Mouse (Mus musculus) gastrocnemius, adult 2 months (tissue): ENCODE data around the gene Rpl23a. TPM values are rescaled to one million over a fixed set of nuclear protein-coding genes. Genes with fewer than 3 reads are reported as not detected.

Source experiments
- DNase-seq: peaks from one replicate; pipeline ENCODE4 v3.0.0; 2022
- H3K27ac ChIP-seq: fragments of 200-600 bp; 2 replicates; pipeline ENCODE4 v1.8.1; 2022; ENCODE audit warnings: mild to moderate bottlenecking
- H3K4me3 ChIP-seq: fragments of 200-600 bp; 2 replicates; pipeline ENCODE4 v1.8.1; 2022; ENCODE audit warnings: mild to moderate bottlenecking, moderate library complexity
- CTCF ChIP-seq: fragments of 200-600 bp; IDR thresholded peaks from 2 replicates; pipeline ENCODE4 v1.8.1; 2022; ENCODE audit warnings: antibody characterized with exemption, mild to moderate bottlenecking, moderate library complexity
- intact Hi-C: fragments of 180-260 bp; cut with DNase I; formaldehyde crosslinking; loops from one replicate; pipeline ENCODE4 v1.15.1; 2025
- total RNA-seq, 2 experiments: library from RNA; stranded (reverse); gene quantifications; 2 replicates each; pipeline ENCODE4 v1.2.3; 2021

Rpl23a gene
- total RNA-seq, 2 experiments from 2014 or later, result 760 to 970 TPM

GRCm38 (mm10) chr11:78163045-78163444, 20.3 kb downstream of the Rpl23a start:
- intact Hi-C loops, result no loop called here
- Histone ChIP-seq H3K27ac (peak overlapping the region; percentile 87; the same call in 1 of the 2 replicates), H3K4me3 (no peak overlapping the region)
- DNase-seq, result no peak
- TF ChIP-seq CTCF, result no peak

GRCm38 (mm10) chr11:78162504-78162903, 20.9 kb downstream of the Rpl23a start:
- DNase-seq, result peak; percentile 83
- no peak for TF ChIP-seq CTCF
- intact Hi-C loops, result no loop called here
- peak overlapping the region; percentile 87; the same call in 1 of the 2 replicates for H3K27ac ChIP-seq
- no peak overlapping the region for H3K4me3 ChIP-seq

GRCm38 (mm10) chr11:78161968-78162367, 21.4 kb downstream of the Rpl23a start:
- Histone ChIP-seq H3K27ac (peak overlapping the region; percentile 44; the same call in 1 of the 2 replicates), H3K4me3 (no peak overlapping the region)
- no peak for TF ChIP-seq CTCF
- intact Hi-C loops, result no loop called here
- DNase-seq, result no peak

- no peak for TF ChIP-seq CTCF
- no peak overlapping the region for H3K27ac ChIP-seq
- DNase-seq, result no peak
- intact Hi-C loops, result no loop called here
- no peak overlapping the region for H3K4me3 ChIP-seq
Observed at GRCm38 (mm10) chr11:78161169-78161568, 22.2 kb downstream of the Rpl23a start.

GRCm38 (mm10) chr11:78160675-78161074, 22.7 kb downstream of the Rpl23a start:
- intact Hi-C loops, result no loop called here
- TF ChIP-seq CTCF, result no peak
- no peak for DNase-seq
- H3K27ac ChIP-seq, result no peak overlapping the region
- H3K4me3 ChIP-seq, result no peak overlapping the region

GRCm38 (mm10) chr11:78160171-78160570, 23.2 kb downstream of the Rpl23a start:
- no peak overlapping the region for H3K4me3 ChIP-seq
- no peak for TF ChIP-seq CTCF
- H3K27ac ChIP-seq, result no peak overlapping the region
- DNase-seq, result no peak
- intact Hi-C loops, result no loop called here

GRCm38 (mm10) chr11:78159557-78159956, 23.8 kb downstream of the Rpl23a start:
- Histone ChIP-seq H3K27ac (no peak overlapping the region; the same call in 1 of the 2 replicates), H3K4me3 (no peak overlapping the region)
- DNase-seq, result no peak
- intact Hi-C loops, result loop anchor here (1.0 to 5.0 kb wide), 2 partner anchors 18 to 62 kb away; no protein-coding TSS in a partner anchor
- TF ChIP-seq CTCF, result no peak

GRCm38 (mm10) chr11:78159096-78159495, 24.3 kb downstream of the Rpl23a start:
- TF ChIP-seq CTCF, result peak; percentile 98

GRCm38 (mm10) chr11:78156156-78156699, 27.2 kb downstream of the Rpl23a start:
- H3K4me3 ChIP-seq, result no peak overlapping the region
- intact Hi-C loops, result loop anchor here (5.0 kb wide), 1 partner anchor 59 kb away; no protein-coding TSS in a partner anchor
- H3K27ac ChIP-seq, result no peak overlapping the region
- DNase-seq, result no peak
- no peak for TF ChIP-seq CTCF

More at GRCm38 (mm10) chr11:78159096-78159495, 24.3 kb downstream of the Rpl23a start:
- H3K4me3 ChIP-seq, result no peak overlapping the region
- intact Hi-C loops, result loop anchor here (1.0 to 5.0 kb wide), 2 partner anchors 18 to 62 kb away; no protein-coding TSS in a partner anchor
- H3K27ac ChIP-seq, result no peak overlapping the region; the same call in 1 of the 2 replicates
- peak; percentile 67 for DNase-seq

- DNase-seq, result no peak
- intact Hi-C loops, result loop anchor here (5.0 kb wide), 1 partner anchor 58 kb away; no protein-coding TSS in a partner anchor
- Histone ChIP-seq H3K27ac (no peak overlapping the region), H3K4me3 (no peak overlapping the region)
- TF ChIP-seq CTCF, result no peak
Observed at GRCm38 (mm10) chr11:78155674-78156073, 27.7 kb downstream of the Rpl23a start.

GRCm38 (mm10) chr11:78153778-78154177, 29.6 kb downstream of the Rpl23a start:
- DNase-seq, result no peak
- peak overlapping the region; percentile 64 for H3K27ac ChIP-seq
- intact Hi-C loops, result loop anchor here (5.0 kb wide), 1 partner anchor 91 kb away; no protein-coding TSS in a partner anchor
- H3K4me3 ChIP-seq, result no peak overlapping the region
- TF ChIP-seq CTCF, result no peak

- H3K4me3 ChIP-seq, result no peak overlapping the region
- TF ChIP-seq CTCF, result no peak
- intact Hi-C loops, result loop anchor here (5.0 kb wide), 1 partner anchor 90 kb away; no protein-coding TSS in a partner anchor
- peak; percentile 75 for DNase-seq
- H3K27ac ChIP-seq, result peak overlapping the region; percentile 64
Observed at GRCm38 (mm10) chr11:78152299-78153231, 30.8 kb downstream of the Rpl23a start.

GRCm38 (mm10) chr11:78151161-78151560, 32.2 kb downstream of the Rpl23a start:
- Histone ChIP-seq H3K27ac (no peak overlapping the region), H3K4me3 (no peak overlapping the region)
- intact Hi-C loops, result loop anchor here (5.0 kb wide), 1 partner anchor 89 kb away; no protein-coding TSS in a partner anchor
- TF ChIP-seq CTCF, result peak; percentile 57
- DNase-seq, result no peak
